Mouse (Mus musculus): ENCODE results near the gene Gm1113.
A peak's percentile ranks its signal among the peaks of the same experiment; 100 is the strongest.

GRCm38 (mm10) chr9:35523941-35524411, 5.9 kb upstream of the Gm1113 start:
- TF ChIP-seq POLR2A (IDR thresholded peaks at IDR 0.05; ENCODE audit: borderline replicate concordance, extremely low read depth, insufficient read depth, insufficient read length, poor library complexity, severe bottlenecking) = no peak
- TF ChIP-seq CTCF (IDR thresholded peaks at IDR 0.05; ENCODE audit: borderline replicate concordance, extremely low read depth, insufficient read depth, insufficient read length) = peak; percentile 82
